Mouse (Mus musculus) small intestine, adult 2 months (tissue): ENCODE data around the gene Grk3.

Experiments used
- CTCF ChIP-seq: fragments of 200-500 bp; IDR thresholded peaks from 2 replicates; pipeline ENCODE4 v1.5.1; 2012; ENCODE audit warnings: low read depth, mild to moderate bottlenecking, control low read depth, inconsistent platforms, low read length, moderate library complexity, mixed read lengths; ENCODE audit not compliant: insufficient replicate concordance, insufficient read length; ENCODE audit errors: extremely low read depth
- POLR2A ChIP-seq: fragments of 200-500 bp; IDR thresholded peaks from 2 replicates; pipeline ENCODE4 v1.6.1; 2012; ENCODE audit warnings: low read depth, mild to moderate bottlenecking, control low read depth, inconsistent platforms, low read length, moderate library complexity

GRCm38 (mm10) chr5:113031201-113031754 is 15.7 kb upstream of the Grk3 start:
- no peak for TF ChIP-seq POLR2A
- TF ChIP-seq CTCF, result no peak
